Mouse (Mus musculus) Muller cell, postnatal 12 days (primary cell): ENCODE measurements at regions not wholly inside any gene's neighbourhood (a gene's known extent, or its start where the extent isn't known, plus 50 kb on each side); places are given as distances from the start of the nearest gene placed in this dataset.
A peak's percentile ranks its signal among the peaks of the same experiment; 100 is the strongest.

Experiments used
- DNase-seq: peaks from one replicate; pipeline ENCODE4 v3.0.0-alpha.2; 2015; ENCODE audit errors: inconsistent ontology term

- DNase-seq = no peak
Observed at GRCm38 (mm10) chr6:54754810-54755209, 61.9 kb upstream of the Znrf2 start.

- DNase-seq = no peak
Observed at GRCm38 (mm10) chr6:54757511-54757911, 59.2 kb upstream of the Znrf2 start.

- DNase-seq = peak; percentile 79
Observed at GRCm38 (mm10) chr6:54758112-54758511, 58.6 kb upstream of the Znrf2 start.

GRCm38 (mm10) chr6:54759263-54759662 is 57.5 kb upstream of the Znrf2 start:
- DNase-seq = no peak

- DNase-seq = peak; percentile 16
Observed at GRCm38 (mm10) chr6:54759942-54760498, 56.7 kb upstream of the Znrf2 start.

- no peak for DNase-seq
Observed at GRCm38 (mm10) chr6:54760541-54760940, 56.2 kb upstream of the Znrf2 start.

GRCm38 (mm10) chr6:54762021-54762420 is 54.7 kb upstream of the Znrf2 start:
- no peak for DNase-seq

- no peak for DNase-seq
Observed at GRCm38 (mm10) chr6:54762499-54762898, 54.2 kb upstream of the Znrf2 start.

GRCm38 (mm10) chr6:54763669-54764068 is 53.0 kb upstream of the Znrf2 start:
- DNase-seq = no peak

GRCm38 (mm10) chr6:54765715-54766114 is 51.0 kb upstream of the Znrf2 start:
- DNase-seq = no peak

GRCm38 (mm10) chr6:54766485-54767112 is 50.1 kb upstream of the Znrf2 start:
- DNase-seq = no peak
